Mouse (Mus musculus) limb, embryonic 14.5 days (tissue): Measurements from ENCODE around the gene Fam129a. TPM values are rescaled to one million over a fixed set of nuclear protein-coding genes. Genes with fewer than 3 reads are reported as not detected.

Experiments
- ATAC-seq: fragments of 200-750 bp; cut with Nextera tagmentation; 2 replicates; pipeline ENCODE4 v1.8.0; 2017; ENCODE audit warnings: low read depth, moderate number of reproducible peaks, moderate TSS enrichment; ENCODE audit not compliant: low FRiP score
- DNase-seq: peaks from one replicate; pipeline ENCODE4 v3.0.0-alpha.2; 2015; ENCODE audit warnings: low spot score
- H3K27ac ChIP-seq: fragments of 300-500 bp; sonication (generic); replicated peaks from 2 replicates; pipeline ENCODE4 v1.5.1; 2014; ENCODE audit warnings: low read depth, mild to moderate bottlenecking, low read length, moderate library complexity, mixed read lengths
- H3K27me3 ChIP-seq: fragments of 300-500 bp; sonication (generic); 2 replicates; pipeline ENCODE4 v1.6.1; 2014; ENCODE audit warnings: low read length, mixed read lengths; ENCODE audit not compliant: control insufficient read depth, insufficient read depth
- H3K36me3 ChIP-seq: fragments of 300-500 bp; sonication (generic); 2 replicates; pipeline ENCODE4 v1.6.1; 2014; ENCODE audit warnings: mild to moderate bottlenecking, low read length, moderate library complexity, mixed read lengths; ENCODE audit not compliant: control insufficient read depth, insufficient read depth
- H3K4me1 ChIP-seq: fragments of 300-500 bp; sonication (generic); 2 replicates; pipeline ENCODE4 v1.6.1; 2014; ENCODE audit warnings: antibody characterized with exemption, low read length, mixed read lengths; ENCODE audit not compliant: control insufficient read depth, insufficient read depth
- H3K4me2 ChIP-seq: fragments of 300-500 bp; sonication (generic); replicated peaks from 2 replicates; pipeline ENCODE4 v1.6.1; 2014; ENCODE audit warnings: low read depth, mild to moderate bottlenecking, low read length, moderate library complexity; ENCODE audit not compliant: severe bottlenecking
- H3K4me3 ChIP-seq: fragments of 300-500 bp; sonication (generic); replicated peaks from 2 replicates; pipeline ENCODE4 v1.5.1; 2014; ENCODE audit warnings: low read length
- H3K9ac ChIP-seq: fragments of 300-500 bp; sonication (generic); 2 replicates; pipeline ENCODE4 v1.6.1; 2014; ENCODE audit warnings: mild to moderate bottlenecking, low read depth, low read length, moderate library complexity; ENCODE audit not compliant: severe bottlenecking
- H3K9me3 ChIP-seq: fragments of 300-500 bp; sonication (generic); 2 replicates; pipeline ENCODE4 v1.6.1; 2016; ENCODE audit warnings: low read length; ENCODE audit not compliant: control insufficient read depth
- POLR2A ChIP-seq: fragments of 200-500 bp; IDR thresholded peaks from 2 replicates; pipeline ENCODE4 v1.8.0; 2012; ENCODE audit warnings: inconsistent platforms, mild to moderate bottlenecking, moderate library complexity, borderline replicate concordance; ENCODE audit not compliant: insufficient read depth, insufficient read length; ENCODE audit errors: extremely low read depth
- WGBS: fragments of 180-500 bp; shearing (Covaris S2); extraction: QIAGEN DNeasy Blood & Tissue Kit; methylation state at CpG from one replicate; pipeline ENCODE4 v1.1.7; 2014; 5-methylcytosine and 5-hydroxymethylcytosine counted together
- polyA plus RNA-seq, 2 experiments: library from polyadenylated mRNA; depleted of rRNA in 1 of 2; stranded (reverse) in 1 of 2; unstranded in 1 of 2; fragments of >200 nt; fragmentation: Nextera tagmentation in 1 of 2; extraction: Ambion mirVana in 1 of 2; gene quantifications; 2 replicates each; pipeline versions ENCODE4 v1.2.1 to v1.2.3; 2012 to 2014

The Fam129a gene
- polyA plus RNA-seq, 2 experiments = 11.1 to 14.7 TPM

DNA sequence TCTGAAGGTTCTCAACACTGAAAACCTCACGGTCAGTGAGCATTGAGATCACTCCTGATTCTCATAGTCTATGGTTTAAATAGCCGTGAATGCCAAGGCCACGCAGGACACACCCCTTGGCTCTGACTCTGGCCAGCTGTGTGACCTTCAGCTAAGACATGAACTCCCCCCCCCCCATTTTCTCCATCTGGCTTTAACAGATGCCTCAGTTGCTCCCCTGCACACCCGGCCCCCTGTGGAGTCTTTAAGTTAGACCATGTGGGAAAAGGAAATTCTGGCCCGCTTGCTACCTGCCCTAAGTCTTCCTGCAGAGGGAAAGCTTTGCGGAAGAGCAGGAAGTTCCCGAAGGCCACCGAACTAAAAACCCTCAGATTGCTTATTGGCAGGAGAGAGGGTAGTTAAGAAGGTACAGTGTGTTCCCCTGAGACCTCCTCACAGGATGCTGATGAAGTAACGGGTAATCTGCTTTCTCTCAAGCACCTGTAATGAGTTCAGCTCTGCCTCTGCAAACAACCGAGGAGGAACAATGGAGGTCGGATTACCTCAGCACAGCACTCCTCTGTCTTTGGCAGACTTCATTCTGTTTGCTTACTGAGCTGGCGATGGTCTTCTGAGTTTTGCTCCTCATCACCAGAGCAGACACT, 114.8 kb downstream of the Fam129a start:
- peaks cover 48% of the 10 kb centered on the region for H3K4me1 ChIP-seq
- H3K27ac ChIP-seq = peak overlapping the region; percentile 65
- H3K4me3 ChIP-seq = no peak overlapping the region
- DNase-seq (peak; percentile 72), ATAC-seq (peak; percentile 59)
- 16% methylated on average over 12 of the region's 12 CpGs for WGBS
- H3K4me2 ChIP-seq = no peak overlapping the region
- no peak overlapping the region for H3K9ac ChIP-seq
- H3K36me3 ChIP-seq = no peaks in the 10 kb centered on the region
- H3K9me3 ChIP-seq = no peaks in the 10 kb centered on the region
- no peak for TF ChIP-seq POLR2A
- H3K27me3 ChIP-seq = no peaks in the 10 kb centered on the region

DNA sequence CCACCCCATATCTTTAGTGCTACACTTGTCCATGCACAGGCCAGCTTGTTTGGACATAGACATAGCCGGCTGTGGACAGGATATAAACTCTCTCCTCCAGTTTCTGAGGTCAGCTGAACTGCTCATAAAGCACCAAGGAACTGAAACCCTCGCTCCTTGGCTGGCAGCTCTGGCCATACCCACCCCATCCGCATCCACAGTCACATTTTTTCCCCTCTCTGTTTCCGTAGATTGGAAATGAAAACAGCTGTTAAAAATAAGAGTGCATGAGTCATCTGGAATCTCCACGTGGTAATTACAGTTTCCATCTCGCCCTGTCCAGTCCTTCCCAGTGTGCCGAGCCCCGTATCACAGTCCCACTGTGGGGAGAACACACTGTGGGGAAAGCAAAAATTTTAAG, 115.7 kb downstream of the Fam129a start:
- Histone ChIP-seq H3K4me2 (peak overlapping the region; percentile 13; the same call in 1 of the 2 replicates), H3K4me3 (no peak overlapping the region), H3K4me1 (peaks cover 48% of the 10 kb centered on the region), H3K27me3 (no peaks in the 10 kb centered on the region), H3K36me3 (no peaks in the 10 kb centered on the region), H3K9me3 (no peaks in the 10 kb centered on the region), H3K9ac (no peak overlapping the region), H3K27ac (peak overlapping the region; percentile 65; the same call in 1 of the 2 replicates)
- no peak for TF ChIP-seq POLR2A
- 8% methylated on average over 8 of the region's 8 CpGs for WGBS
- DNase-seq (peak; percentile 75), ATAC-seq (peak; percentile 25; the same call in 1 of the 2 replicates)

- no peaks in the 10 kb centered on the region for H3K27me3 ChIP-seq
- H3K9ac ChIP-seq = no peak overlapping the region
- H3K9me3 ChIP-seq = no peaks in the 10 kb centered on the region
- peaks cover 58% of the 10 kb centered on the region for H3K4me1 ChIP-seq
- 75% methylated on average over 5 of the region's 5 CpGs for WGBS
- H3K4me3 ChIP-seq = no peak overlapping the region
- TF ChIP-seq POLR2A = no peak
- H3K4me2 ChIP-seq = no peak overlapping the region
- H3K36me3 ChIP-seq = no peaks in the 10 kb centered on the region
- ATAC-seq (no peak), DNase-seq (no peak)
- H3K27ac ChIP-seq = no peak overlapping the region
Measured at GRCm38 (mm10) chr1:151689032-151689431, 118.0 kb downstream of the Fam129a start.

GRCm38 (mm10) chr1:151689561-151689960, 118.6 kb downstream of the Fam129a start:
- no peaks in the 10 kb centered on the region for H3K9me3 ChIP-seq
- H3K36me3 ChIP-seq = no peaks in the 10 kb centered on the region
- no peak overlapping the region for H3K9ac ChIP-seq
- no peak overlapping the region for H3K4me2 ChIP-seq
- H3K4me1 ChIP-seq = peaks cover 52% of the 10 kb centered on the region
- no peak overlapping the region for H3K4me3 ChIP-seq
- TF ChIP-seq POLR2A = no peak
- no peak overlapping the region for H3K27ac ChIP-seq
- WGBS = 69% methylated on average over 8 of the region's 8 CpGs
- DNase-seq (no peak), ATAC-seq (no peak)
- H3K27me3 ChIP-seq = no peaks in the 10 kb centered on the region

DNA sequence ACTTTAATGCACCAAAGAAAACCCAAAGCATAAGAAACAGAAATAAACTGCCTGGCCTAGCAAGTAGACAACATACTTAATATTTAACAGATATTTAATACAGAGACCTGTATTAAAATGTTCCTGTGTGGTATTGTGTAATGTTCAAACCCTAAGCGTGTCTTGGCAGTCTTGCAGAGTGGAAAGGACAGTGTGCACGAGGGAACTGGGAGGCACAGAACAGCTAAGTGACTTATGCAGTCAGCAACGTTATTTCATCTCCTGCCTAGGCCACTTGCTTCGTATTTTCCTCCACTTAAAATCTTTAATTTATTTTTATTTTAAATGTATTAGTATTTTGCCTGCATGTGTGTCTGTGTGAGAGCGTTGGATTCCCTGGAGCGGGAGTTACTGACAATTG, 119.1 kb downstream of the Fam129a start:
- Histone ChIP-seq H3K4me3 (no peak overlapping the region), H3K27me3 (no peaks in the 10 kb centered on the region), H3K4me1 (peaks cover 47% of the 10 kb centered on the region), H3K9me3 (no peaks in the 10 kb centered on the region), H3K9ac (no peak overlapping the region), H3K27ac (no peak overlapping the region), H3K4me2 (no peak overlapping the region), H3K36me3 (no peaks in the 10 kb centered on the region)
- WGBS = 76% methylated on average over 6 of the region's 6 CpGs
- no peak for TF ChIP-seq POLR2A
- ATAC-seq = no peak
- DNase-seq = no peak
